In genomic region chr14:11161751-11162231, GRCm38 (mm10) we compare ENCODE assay signal across 9 mouse cellular contexts. TPM values are rescaled to one million over a fixed set of nuclear protein-coding genes. Genes with fewer than 3 reads are reported as not detected.
DNase-seq lines count a peak whose midpoint lies in the region; ATAC-seq and TF ChIP-seq lines count a peak whose summit lies in the region.
"Had no signal": no experiment of that assay in that cellular context is flagged by ENCODE, and none has a peak within 500 bp of the region (broad histone marks: within the 10 kb centered on the region; RNA-seq: fewer than 3 reads in every experiment).

TSS of gene Fhit (minus strand) at chr14:11162035.

- no peaks in the 10 kb centered on the region for H3K27me3 ChIP-seq in hindbrain, embryonic 11.5 days (ENCODE audit: control insufficient read depth, insufficient read depth, low read length)
- no peaks in the 10 kb centered on the region for H3K27me3 ChIP-seq in lung, embryonic 14.5 days (ENCODE audit: insufficient read depth, low read length)

- H3K4me1 ChIP-seq in hindbrain, embryonic 11.5 days (replicated peaks; ENCODE audit: control insufficient read depth, insufficient read depth, low read length) = no peaks in the 10 kb centered on the region
- no peaks in the 10 kb centered on the region for H3K4me1 ChIP-seq in lung, embryonic 14.5 days (ENCODE audit: insufficient read depth)

- no peak for TF ChIP-seq CTCF in lung, embryonic 14.5 days (IDR thresholded peaks at IDR 0.05; ENCODE audit: low read depth)

- H3K36me3 ChIP-seq in hindbrain, embryonic 11.5 days (ENCODE audit: control insufficient read depth, insufficient read depth, low read length) = no peaks in the 10 kb centered on the region
- H3K36me3 ChIP-seq in lung, embryonic 14.5 days (ENCODE audit: insufficient read depth) = no peaks in the 10 kb centered on the region

- whole genome bisulfite sequencing in hindbrain, embryonic 11.5 days = under 1% methylated on average over 28 of the region's 28 CpGs
- under 1% methylated on average over 28 of the region's 28 CpGs for WGBS in lung, embryonic 14.5 days

- H3K4me3 ChIP-seq in hindbrain, embryonic 11.5 days (ENCODE audit: low read depth, low read length) = peak within 1 kb of the TSS; percentile 54
- H3K4me3 ChIP-seq in lung, embryonic 14.5 days (ENCODE audit: low read depth, low read length) = peak within 1 kb of the TSS; percentile 65

- H3K27ac ChIP-seq in hindbrain, embryonic 11.5 days (ENCODE audit: low read depth, low read length) = no peak within 1 kb of the TSS
- no peak within 1 kb of the TSS; the same call in 1 of the 2 replicates for H3K27ac ChIP-seq in lung, embryonic 14.5 days (ENCODE audit: low read depth)
- H3K27ac ChIP-seq: macrophage had no signal

- ATAC-seq in hindbrain, embryonic 11.5 days (ENCODE audit: low FRiP score) = peak; percentile 96
- peak; percentile 98 for ATAC-seq in lung, embryonic 14.5 days (ENCODE audit: insufficient read depth)

- peak within 1 kb of the TSS; percentile 59 for H3K9ac ChIP-seq in hindbrain, embryonic 11.5 days (ENCODE audit: low read depth, low read length)
- H3K9ac ChIP-seq in lung, embryonic 14.5 days = peak within 1 kb of the TSS; percentile 65

- H3K9me3 ChIP-seq in hindbrain, embryonic 11.5 days (ENCODE audit: control insufficient read depth, low read length) = no peaks in the 10 kb centered on the region
- no peaks in the 10 kb centered on the region for H3K9me3 ChIP-seq in lung, embryonic 14.5 days (ENCODE audit: low read depth, low read length)

- peak within 1 kb of the TSS; percentile 48 for H3K4me2 ChIP-seq in hindbrain, embryonic 11.5 days (replicated peaks; ENCODE audit: low read depth, low read length)
- H3K4me2 ChIP-seq in lung, embryonic 14.5 days = peak within 1 kb of the TSS; percentile 73

- peak; percentile 91 for DNase-seq in R1 (ENCODE audit: low read depth, low spot score)
- peak; percentile 94 to 96 for DNase-seq in cerebellum, postnatal 14 days
- DNase-seq in frontal cortex, postnatal 14 days (ENCODE audit: low spot score in 2 of 2) = peak; percentile 87 to 89
- DNase-seq in hindbrain, embryonic 11.5 days (ENCODE audit: low spot score) = peak; percentile 88
- peak; percentile 83 for DNase-seq in layer of hippocampus, adult 9-10 months (ENCODE audit: low spot score)
- DNase-seq in lung, embryonic 14.5 days = peak; percentile 95
- DNase-seq in ovary, adult 18-20 months (ENCODE audit: low spot score) = peak; percentile 91
- DNase-seq in thymus, adult 18-20 months = peak; percentile 59 to 72

RNA-seq across cellular contexts. Expression of gene Fhit, which starts in this region (rescaled TPM):
- 4.0 and 5.0 TPM in 2 replicates for polyA plus RNA-seq in hindbrain, embryonic 11.5 days (2014; fragmentation: Nextera tagmentation; extraction: Ambion mirVana)
- 5.3 and 5.9 TPM in 2 replicates for polyA plus RNA-seq in lung, embryonic 14.5 days (2014; fragmentation: Nextera tagmentation; extraction: Ambion mirVana)
